Mouse (Mus musculus): Measurements from ENCODE around the gene Emid1. TPM values are rescaled to one million over a fixed set of nuclear protein-coding genes. Genes with fewer than 3 reads are reported as not detected.

Gene Emid1
- polyA plus RNA-seq, 1 experiment from 2014 or later: 8.0 TPM

DNA sequence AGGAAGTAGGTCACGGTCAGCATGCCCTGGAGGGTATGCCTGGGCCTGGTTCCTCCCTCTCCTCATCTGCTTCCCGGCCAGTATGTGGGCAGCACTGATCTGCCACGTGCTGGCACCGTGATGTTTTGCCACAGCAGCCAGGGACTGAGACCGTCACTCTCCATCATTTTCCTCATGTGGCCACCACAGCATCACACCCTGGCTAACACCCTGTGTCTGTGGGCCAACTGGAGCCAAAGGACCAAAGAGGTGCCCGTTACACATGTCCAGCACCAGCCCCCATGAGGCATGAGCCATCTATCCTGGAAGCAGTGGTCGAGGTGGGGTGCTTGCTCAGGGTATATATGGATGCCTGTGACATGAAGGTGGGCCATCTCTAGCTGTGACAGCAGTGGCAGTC, 23.1 kb upstream of the Emid1 start:
- Histone ChIP-seq H3K4me2 (ENCODE audit: low read depth, low read length) (no peak overlapping the region), H3K27ac (ENCODE audit: low read length) (no peak overlapping the region), H3K4me1 (ENCODE audit: control insufficient read depth, insufficient read depth, low read length) (peaks cover 12% of the 10 kb centered on the region), H3K27me3 (ENCODE audit: control insufficient read depth, insufficient read depth, low read length) (no peaks in the 10 kb centered on the region), H3K4me3 (ENCODE audit: low read length) (no peak overlapping the region), H3K9ac (ENCODE audit: low read length) (no peak overlapping the region), H3K36me3 (ENCODE audit: control insufficient read depth, insufficient read depth) (no peaks in the 10 kb centered on the region), H3K9me3 (replicated peaks; ENCODE audit: control insufficient read depth, low read length) (no peaks in the 10 kb centered on the region)
- 88% methylated on average over 7 of the region's 7 CpGs for WGBS
- ATAC-seq (replicated peaks; ENCODE audit: extremely low read depth, insufficient read depth, low FRiP score): no peak

DNA sequence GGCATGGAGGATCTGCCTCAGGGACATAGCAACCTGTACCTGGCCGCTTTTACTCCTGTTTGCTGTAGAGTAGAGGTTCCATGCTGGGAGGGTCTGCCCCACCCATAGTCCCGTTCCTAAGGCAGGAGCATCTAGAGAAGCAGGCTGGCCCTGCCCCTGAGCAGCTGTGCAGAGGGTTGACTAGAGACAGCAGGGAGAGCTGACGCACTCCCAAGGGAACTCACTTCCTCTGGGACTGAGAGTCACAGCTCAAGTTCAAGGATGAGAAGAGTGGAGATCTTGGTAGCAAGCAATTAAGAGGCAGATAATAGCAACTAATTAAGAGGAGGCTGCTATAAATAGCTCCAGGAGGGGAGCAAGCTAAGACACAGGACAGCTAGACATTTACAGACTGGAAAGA, 20.8 kb upstream of the Emid1 start:
- Histone ChIP-seq H3K9me3 (replicated peaks; ENCODE audit: control insufficient read depth, low read length) (no peaks in the 10 kb centered on the region), H3K27ac (ENCODE audit: low read length) (no peak overlapping the region)

DNA sequence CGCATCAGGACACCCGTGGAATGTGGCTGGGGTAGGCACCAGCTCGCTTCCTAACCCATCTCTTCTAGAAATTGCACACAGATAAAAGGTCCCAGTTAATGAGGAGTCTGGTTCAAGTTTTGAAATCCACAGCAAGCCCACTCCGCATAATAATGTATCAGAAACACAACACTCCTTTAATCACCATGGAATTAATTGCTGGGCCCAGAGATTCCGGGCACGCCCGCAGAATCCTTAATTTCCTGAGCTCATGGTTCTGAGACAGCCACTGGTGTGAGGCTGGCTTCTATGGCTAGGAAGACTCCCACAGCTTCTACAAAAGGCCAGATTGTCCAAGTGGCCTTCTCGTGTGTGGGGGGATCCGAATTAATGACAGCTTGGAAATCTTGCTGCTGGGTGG, 15.3 kb upstream of the Emid1 start:
- Histone ChIP-seq H3K27ac (ENCODE audit: low read length) (no peak overlapping the region), H3K9ac (ENCODE audit: low read length) (no peak overlapping the region), H3K4me2 (ENCODE audit: low read depth, low read length) (no peak overlapping the region), H3K36me3 (ENCODE audit: control insufficient read depth, insufficient read depth) (no peaks in the 10 kb centered on the region), H3K4me3 (ENCODE audit: low read length) (no peak overlapping the region), H3K4me1 (ENCODE audit: control insufficient read depth, insufficient read depth, low read length) (peaks cover 26% of the 10 kb centered on the region), H3K27me3 (ENCODE audit: control insufficient read depth, insufficient read depth, low read length) (no peaks in the 10 kb centered on the region), H3K9me3 (replicated peaks; ENCODE audit: control insufficient read depth, low read length) (no peaks in the 10 kb centered on the region)
- 82% methylated on average over 9 of the region's 9 CpGs for WGBS
- ATAC-seq (replicated peaks; ENCODE audit: extremely low read depth, insufficient read depth, low FRiP score): no peak

More for the DNA sequence above, 20.8 kb upstream of the Emid1 start:
- no peak for ATAC-seq (replicated peaks; ENCODE audit: extremely low read depth, insufficient read depth, low FRiP score)
- WGBS: 44% methylated on average over 3 of the region's 3 CpGs
- H3K4me1 ChIP-seq (ENCODE audit: control insufficient read depth, insufficient read depth, low read length): 0 out of 2 replicates have a peak, but pooled peaks cover 3% of the 10 kb centered on the region
- H3K4me3 ChIP-seq (ENCODE audit: low read length): no peak overlapping the region
- no peaks in the 10 kb centered on the region for H3K36me3 ChIP-seq (ENCODE audit: control insufficient read depth, insufficient read depth)
- H3K27me3 ChIP-seq (ENCODE audit: control insufficient read depth, insufficient read depth, low read length): no peaks in the 10 kb centered on the region
- no peak overlapping the region for H3K4me2 ChIP-seq (ENCODE audit: low read depth, low read length)
- no peak overlapping the region for H3K9ac ChIP-seq (ENCODE audit: low read length)

DNA sequence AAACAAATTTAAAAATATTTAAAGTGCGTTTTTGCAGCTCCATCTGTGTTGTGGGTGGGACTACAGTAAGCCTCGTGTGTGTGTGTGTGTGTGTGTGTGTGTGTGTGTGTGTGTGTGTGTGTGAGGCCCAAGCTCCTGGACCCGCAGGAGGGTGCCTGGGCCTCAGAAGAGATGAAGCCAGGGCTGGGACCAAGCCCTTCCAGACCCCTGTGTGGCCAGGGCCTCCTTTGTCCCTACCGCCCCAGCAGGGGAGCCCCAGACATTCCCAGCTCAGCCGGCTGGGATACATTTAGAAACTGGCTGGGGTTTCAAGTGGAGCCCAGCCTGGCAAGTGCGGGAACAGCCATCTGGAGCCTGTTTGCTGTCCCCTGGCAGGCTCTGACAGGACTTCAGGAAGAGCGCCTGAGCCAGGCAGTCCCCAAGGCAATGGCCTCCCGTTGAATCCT, 13.4 kb upstream of the Emid1 start:
- no peak overlapping the region for H3K4me3 ChIP-seq (ENCODE audit: low read length)
- peak; percentile 95 for ATAC-seq (replicated peaks; ENCODE audit: extremely low read depth, insufficient read depth, low FRiP score)
- H3K4me2 ChIP-seq (ENCODE audit: low read depth, low read length): no peak overlapping the region
- peak overlapping the region; percentile 29; the same call in 1 of the 2 replicates for H3K9ac ChIP-seq (ENCODE audit: low read length)
- H3K9me3 ChIP-seq (replicated peaks; ENCODE audit: control insufficient read depth, low read length): peaks cover 6% of the 10 kb centered on the region; the same call in 1 of the 2 replicates
- 17% methylated on average over 8 of the region's 8 CpGs for WGBS
- H3K27me3 ChIP-seq (ENCODE audit: control insufficient read depth, insufficient read depth, low read length): no peaks in the 10 kb centered on the region
- peak overlapping the region; percentile 95 for H3K27ac ChIP-seq (ENCODE audit: low read length)
- H3K36me3 ChIP-seq (ENCODE audit: control insufficient read depth, insufficient read depth): no peaks in the 10 kb centered on the region
- H3K4me1 ChIP-seq (ENCODE audit: control insufficient read depth, insufficient read depth, low read length): peaks cover 26% of the 10 kb centered on the region

DNA sequence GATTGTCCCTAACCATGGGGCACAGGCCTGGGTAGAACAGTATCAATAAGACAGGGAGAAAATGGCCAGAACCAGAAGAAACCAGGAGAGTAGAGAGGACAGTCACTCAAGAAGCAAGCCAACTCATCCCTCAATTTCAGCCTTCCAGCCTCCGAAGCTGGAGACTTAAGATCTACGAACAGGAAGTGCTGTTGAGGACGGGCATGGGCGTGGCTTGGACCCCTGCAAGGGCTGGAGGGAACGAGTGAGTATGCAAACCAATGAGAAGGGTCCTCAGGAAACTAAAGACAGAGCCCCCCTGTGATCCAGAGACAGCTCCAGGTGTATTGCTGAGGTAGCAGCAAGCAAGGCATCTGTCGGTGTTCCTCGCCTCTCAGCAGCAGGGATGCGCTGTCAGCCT, 12.3 kb upstream of the Emid1 start:
- 55% methylated on average over 8 of the region's 8 CpGs for WGBS
- Histone ChIP-seq H3K9me3 (replicated peaks; ENCODE audit: control insufficient read depth, low read length) (peaks cover 6% of the 10 kb centered on the region; the same call in 1 of the 2 replicates), H3K4me2 (ENCODE audit: low read depth, low read length) (no peak overlapping the region), H3K27me3 (ENCODE audit: control insufficient read depth, insufficient read depth, low read length) (no peaks in the 10 kb centered on the region), H3K27ac (ENCODE audit: low read length) (no peak overlapping the region; the same call in 1 of the 2 replicates), H3K4me3 (ENCODE audit: low read length) (no peak overlapping the region), H3K4me1 (ENCODE audit: control insufficient read depth, insufficient read depth, low read length) (peaks cover 26% of the 10 kb centered on the region), H3K9ac (ENCODE audit: low read length) (no peak overlapping the region), H3K36me3 (ENCODE audit: control insufficient read depth, insufficient read depth) (no peaks in the 10 kb centered on the region)
- ATAC-seq (replicated peaks; ENCODE audit: extremely low read depth, insufficient read depth, low FRiP score): no peak

DNA sequence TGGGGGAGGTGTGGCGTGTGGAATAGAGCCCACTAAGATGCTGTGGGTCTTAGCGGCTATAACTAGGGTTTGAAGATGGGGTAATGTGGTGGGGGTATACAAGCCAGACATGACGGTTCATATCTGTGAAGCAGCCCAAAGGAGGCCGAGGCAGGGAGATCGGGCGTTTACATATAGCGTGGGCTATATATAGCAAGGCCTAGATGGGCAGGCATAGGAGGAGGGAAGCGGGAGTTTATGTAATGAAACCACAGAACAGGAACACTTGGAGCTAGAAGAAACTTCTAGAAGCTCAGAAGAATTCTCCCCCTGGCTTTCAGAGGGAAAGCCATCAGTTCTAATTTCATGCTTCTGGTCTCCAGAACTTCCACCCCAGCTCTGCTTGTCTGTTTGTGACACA, 11.4 kb upstream of the Emid1 start:
- no peak overlapping the region for H3K9ac ChIP-seq (ENCODE audit: low read length)
- no peak overlapping the region for H3K4me3 ChIP-seq (ENCODE audit: low read length)
- H3K27me3 ChIP-seq (ENCODE audit: control insufficient read depth, insufficient read depth, low read length): no peaks in the 10 kb centered on the region
- WGBS: 77% methylated on average over 8 of the region's 8 CpGs
- no peak overlapping the region for H3K4me2 ChIP-seq (ENCODE audit: low read depth, low read length)
- H3K36me3 ChIP-seq (ENCODE audit: control insufficient read depth, insufficient read depth): no peaks in the 10 kb centered on the region
- H3K9me3 ChIP-seq (replicated peaks; ENCODE audit: control insufficient read depth, low read length): peaks cover 6% of the 10 kb centered on the region; the same call in 1 of the 2 replicates
- H3K27ac ChIP-seq (ENCODE audit: low read length): no peak overlapping the region
- peaks cover 26% of the 10 kb centered on the region for H3K4me1 ChIP-seq (ENCODE audit: control insufficient read depth, insufficient read depth, low read length)
- ATAC-seq (replicated peaks; ENCODE audit: extremely low read depth, insufficient read depth, low FRiP score): no peak

DNA sequence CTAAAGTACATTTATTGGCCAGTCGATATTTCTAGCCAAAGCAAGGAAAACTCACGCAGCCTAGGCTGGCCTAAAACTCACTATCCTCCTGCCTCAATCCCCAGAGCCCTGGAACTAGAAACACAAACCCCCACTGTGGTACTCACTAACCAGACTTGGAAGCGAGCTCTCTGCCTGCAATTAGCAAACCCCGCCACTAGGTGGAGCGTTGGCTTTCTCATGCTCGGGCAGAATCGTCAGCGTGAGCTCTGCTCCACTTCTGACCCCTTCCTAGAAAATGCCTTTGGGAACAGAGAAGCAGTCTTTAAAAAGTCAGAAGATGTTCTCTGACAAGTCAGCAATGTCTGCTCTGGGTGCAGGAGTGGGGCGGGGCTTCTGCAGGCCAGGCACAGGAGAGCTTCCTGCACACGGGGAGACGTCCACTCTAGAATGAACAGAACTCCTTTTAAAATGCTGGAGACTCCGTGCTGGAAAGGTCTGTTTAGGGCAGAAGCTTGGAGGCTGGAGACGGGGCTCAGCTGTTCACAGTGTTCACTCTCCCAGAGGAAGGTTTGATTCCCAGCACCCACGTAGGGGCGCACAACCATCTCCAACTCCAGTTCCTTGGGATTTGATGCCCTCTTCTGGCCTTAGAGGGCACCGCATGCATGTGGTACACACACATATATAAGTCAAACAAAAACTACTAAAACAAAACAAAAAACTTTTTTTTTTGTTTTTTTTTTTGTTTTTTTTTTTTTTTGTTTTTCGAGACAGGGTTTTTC, 8.8 kb upstream of the Emid1 start:
- no peak for ATAC-seq (replicated peaks; ENCODE audit: extremely low read depth, insufficient read depth, low FRiP score)
- H3K9me3 ChIP-seq (replicated peaks; ENCODE audit: control insufficient read depth, low read length): peaks cover 6% of the 10 kb centered on the region; the same call in 1 of the 2 replicates
- H3K4me2 ChIP-seq (ENCODE audit: low read depth, low read length): no peak overlapping the region
- H3K9ac ChIP-seq (ENCODE audit: low read length): no peak overlapping the region
- H3K27me3 ChIP-seq (ENCODE audit: control insufficient read depth, insufficient read depth, low read length): no peaks in the 10 kb centered on the region
- H3K27ac ChIP-seq (ENCODE audit: low read length): no peak overlapping the region
- H3K36me3 ChIP-seq (ENCODE audit: control insufficient read depth, insufficient read depth): no peaks in the 10 kb centered on the region
- no peak overlapping the region for H3K4me3 ChIP-seq (ENCODE audit: low read length)
- peaks cover 15% of the 10 kb centered on the region for H3K4me1 ChIP-seq (ENCODE audit: control insufficient read depth, insufficient read depth, low read length)
- WGBS: 74% methylated on average over 17 of the region's 17 CpGs

DNA sequence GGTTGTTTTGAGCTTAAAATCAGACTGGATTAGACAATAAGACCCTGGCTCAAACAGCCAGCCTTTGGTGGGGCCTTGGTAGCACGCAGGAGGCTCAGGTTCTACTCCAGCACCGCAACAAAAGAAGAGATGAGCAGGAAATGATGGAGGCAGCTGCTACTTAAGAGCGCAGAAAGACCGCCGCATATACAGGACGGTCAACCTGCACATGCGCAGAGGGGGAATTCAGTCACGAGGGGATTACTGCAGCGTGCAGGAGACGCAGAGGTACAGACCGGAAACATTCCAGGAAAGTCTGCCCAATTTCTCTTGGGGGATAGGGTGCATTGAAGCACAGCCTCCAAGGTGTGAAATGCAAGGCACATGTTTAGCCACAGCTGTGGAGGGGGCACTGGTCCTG, 6.0 kb upstream of the Emid1 start:
- H3K9ac ChIP-seq (ENCODE audit: low read length): no peak overlapping the region
- H3K9me3 ChIP-seq (replicated peaks; ENCODE audit: control insufficient read depth, low read length): peaks cover 6% of the 10 kb centered on the region; the same call in 1 of the 2 replicates
- no peaks in the 10 kb centered on the region for H3K27me3 ChIP-seq (ENCODE audit: control insufficient read depth, insufficient read depth, low read length)
- no peak for ATAC-seq (replicated peaks; ENCODE audit: extremely low read depth, insufficient read depth, low FRiP score)
- no peak overlapping the region for H3K4me3 ChIP-seq (ENCODE audit: low read length)
- 93% methylated on average over 11 of the region's 11 CpGs for WGBS
- H3K27ac ChIP-seq (ENCODE audit: low read length): no peak overlapping the region
- no peaks in the 10 kb centered on the region for H3K36me3 ChIP-seq (ENCODE audit: control insufficient read depth, insufficient read depth)
- H3K4me1 ChIP-seq (ENCODE audit: control insufficient read depth, insufficient read depth, low read length): peaks cover 5% of the 10 kb centered on the region; the same call in 1 of the 2 replicates
- H3K4me2 ChIP-seq (ENCODE audit: low read depth, low read length): no peak overlapping the region

DNA sequence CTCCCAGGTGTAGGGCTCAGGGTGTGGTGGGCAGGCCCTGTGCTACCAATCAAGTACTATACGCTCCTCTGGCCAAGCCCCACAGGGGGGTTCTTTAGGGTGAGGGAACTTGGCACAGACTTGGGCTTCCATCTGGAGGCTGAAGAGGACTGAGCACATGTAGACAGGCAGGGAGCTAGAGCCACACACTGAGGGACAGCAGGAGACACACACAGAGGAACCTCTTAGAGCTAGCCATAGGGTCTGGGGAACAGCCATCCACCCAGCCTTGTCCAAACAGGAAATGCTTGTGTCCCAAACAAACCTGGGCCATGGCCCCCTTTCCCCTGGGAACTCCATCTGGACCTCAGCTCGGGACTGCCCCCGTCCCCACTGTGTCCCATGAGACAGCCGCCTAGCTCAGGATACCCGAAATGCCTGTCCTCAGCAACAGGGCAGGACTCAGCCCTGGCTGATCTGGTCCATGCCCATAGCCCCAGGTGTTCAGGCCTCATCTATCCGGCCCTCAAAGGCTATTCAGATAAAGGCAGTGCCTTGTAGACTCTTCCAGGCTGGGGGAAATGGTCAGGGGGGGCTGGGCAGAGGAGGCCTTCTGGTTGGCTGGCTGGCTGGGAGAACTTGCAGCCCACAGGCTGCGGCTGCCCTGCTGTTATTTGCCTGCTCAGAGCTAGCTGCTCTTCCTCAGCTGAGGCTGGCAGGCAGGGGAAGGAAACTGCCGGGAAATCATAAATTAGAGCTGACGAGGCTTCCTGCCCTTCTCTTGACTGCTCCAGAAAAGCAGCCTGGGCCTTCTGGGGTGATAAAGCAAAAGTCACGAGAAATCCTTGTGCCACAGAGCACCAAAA, 3.1 kb upstream of the Emid1 start:
- H3K9me3 ChIP-seq (replicated peaks; ENCODE audit: control insufficient read depth, low read length): no peaks in the 10 kb centered on the region
- no peak overlapping the region for H3K4me2 ChIP-seq (ENCODE audit: low read depth, low read length)
- H3K36me3 ChIP-seq (ENCODE audit: control insufficient read depth, insufficient read depth): no peaks in the 10 kb centered on the region
- peaks cover 5% of the 10 kb centered on the region; the same call in 1 of the 2 replicates for H3K27me3 ChIP-seq (ENCODE audit: control insufficient read depth, insufficient read depth, low read length)
- no peak overlapping the region for H3K9ac ChIP-seq (ENCODE audit: low read length)
- peaks cover 7% of the 10 kb centered on the region; the same call in 1 of the 2 replicates for H3K4me1 ChIP-seq (ENCODE audit: control insufficient read depth, insufficient read depth, low read length)
- H3K27ac ChIP-seq (ENCODE audit: low read length): no peak overlapping the region
- no peak for ATAC-seq (replicated peaks; ENCODE audit: extremely low read depth, insufficient read depth, low FRiP score)
- 54% methylated on average over 10 of the region's 10 CpGs for WGBS
- no peak overlapping the region for H3K4me3 ChIP-seq (ENCODE audit: low read length)

Measured in heart, embryonic 16.5 days (tissue).